Mouse (Mus musculus) heart, adult 2 months (tissue): Measurements from ENCODE around the gene Pmfbp1. TPM values are rescaled to one million over a fixed set of nuclear protein-coding genes. Genes with fewer than 3 reads are reported as not detected.
A peak's percentile ranks its signal among the peaks of the same experiment; 100 is the strongest.
"Not testable (repeated sequence)": the region's sequence is repeated elsewhere in the genome, so short reads cannot be mapped to it uniquely, and the experiment has no call there.

Source experiments
- DNase-seq, 2 experiments: peaks; one replicate each; pipeline ENCODE4 v3.0.0; 2021
- H3K27ac ChIP-seq: fragments of 200-600 bp; 2 replicates; pipeline ENCODE4 v1.8.1; 2022
- H3K27me3 ChIP-seq: fragments of 200-500 bp; 2 replicates; pipeline ENCODE4 v1.6.1; 2012; ENCODE audit warnings: mild to moderate bottlenecking, low read length, inconsistent platforms, mixed read lengths; ENCODE audit not compliant: control insufficient read depth, insufficient read depth
- H3K36me3 ChIP-seq: fragments of 200-500 bp; 2 replicates; pipeline ENCODE4 v1.6.1; 2012; ENCODE audit warnings: low read length, inconsistent platforms; ENCODE audit not compliant: control insufficient read depth, insufficient read depth
- H3K4me1 ChIP-seq: fragments of 200-500 bp; 2 replicates; pipeline ENCODE4 v1.6.1; 2011; ENCODE audit warnings: low read length; ENCODE audit not compliant: control insufficient read depth, insufficient read depth
- H3K4me3 ChIP-seq: fragments of 200-600 bp; 2 replicates; pipeline ENCODE4 v1.8.1; 2022
- H3K79me2 ChIP-seq: fragments of 200-500 bp; replicated peaks from 2 replicates; pipeline ENCODE4 v1.6.1; 2012; ENCODE audit warnings: mild to moderate bottlenecking, inconsistent platforms, low read length, moderate library complexity, mixed read lengths; ENCODE audit not compliant: control insufficient read depth, insufficient read depth
- H3K9ac ChIP-seq: fragments of 200-500 bp; 2 replicates; pipeline ENCODE4 v1.6.1; 2012; ENCODE audit warnings: low read depth, mild to moderate bottlenecking, control low read depth, inconsistent platforms, low read length, mixed read lengths
- CTCF ChIP-seq: fragments of 200-600 bp; IDR thresholded peaks from 2 replicates; pipeline ENCODE4 v1.8.1; 2022; ENCODE audit warnings: antibody characterized with exemption, mild to moderate bottlenecking, moderate library complexity
- EP300 ChIP-seq: fragments of 200-500 bp; IDR thresholded peaks from 2 replicates; pipeline ENCODE4 v1.6.1; 2011; ENCODE audit warnings: low read depth, low read length, control low read depth; ENCODE audit not compliant: insufficient read depth
- POLR2A ChIP-seq: fragments of 200-500 bp; IDR thresholded peaks from 2 replicates; pipeline ENCODE4 v1.6.1; 2011; ENCODE audit warnings: mild to moderate bottlenecking, low read depth, low read length, control low read depth; ENCODE audit not compliant: insufficient read depth
- WGBS: fragments of 180-500 bp; shearing (Covaris S2); methylation state at CpG from one replicate; pipeline ENCODE4 v1.1.7; 2018; 5-methylcytosine and 5-hydroxymethylcytosine counted together
- intact Hi-C: fragments of 180-260 bp; cut with DNase I; formaldehyde crosslinking; loops from one replicate; pipeline ENCODE4 v1.15.1; 2025
- long read RNA-seq: library from polyadenylated mRNA; stranded (forward); transcript quantifications from one replicate; pipeline ENCODE4 v2.0.0, GENCODE M21; 2021
- polyA plus RNA-seq: library from polyadenylated mRNA; depleted of rRNA; stranded (reverse); fragments of >200 nt; gene quantifications from 2 replicates; pipeline ENCODE4 v1.2.3, GENCODE M21; 2012; rRNA removed
- total RNA-seq, 2 experiments: library from RNA; stranded (reverse); gene quantifications; 2 replicates each; pipeline ENCODE4 v1.2.3; 2021

Pmfbp1 gene
- total RNA-seq (not detected), polyA plus RNA-seq (not detected in 2 replicates)
- long read RNA-seq = 0 reads

DNA sequence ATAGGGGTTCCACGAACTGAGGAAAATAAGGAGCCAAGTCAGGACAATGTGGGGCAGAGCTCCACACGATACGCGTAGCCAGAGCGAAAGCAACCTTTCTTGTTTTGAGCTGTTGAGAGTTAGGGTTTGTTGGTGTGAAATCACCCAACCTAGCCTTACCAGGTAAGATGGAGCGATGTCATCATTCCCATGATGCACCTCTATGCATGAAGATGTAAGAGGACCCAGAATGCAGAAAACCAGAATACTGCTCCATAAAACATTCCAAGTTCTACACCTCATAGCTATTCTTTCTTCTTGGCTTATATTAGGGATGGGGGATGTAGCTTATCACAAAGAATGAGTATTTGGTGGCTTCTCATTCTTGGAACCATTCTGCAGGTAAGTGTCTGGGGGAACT, at the start of gene Pmfbp1:
Gene Pmfbp1, plus strand, starts transcription at position 301 of the 400 bp plus-strand sequence.
- H3K4me1 ChIP-seq = no peaks in the 10 kb centered on the region
- H3K4me3 ChIP-seq = no peak within 1 kb of the TSS
- 89% methylated on average over 6 of the region's 6 CpGs for WGBS
- H3K27ac ChIP-seq = no peak within 1 kb of the TSS
- H3K79me2 ChIP-seq = no peaks in the 10 kb centered on the region
- no peak within 1 kb of the TSS for H3K9ac ChIP-seq
- no peak for TF ChIP-seq EP300
- no peak for TF ChIP-seq CTCF
- no peak for TF ChIP-seq POLR2A
- no peaks in the 10 kb centered on the region for H3K27me3 ChIP-seq
- DNase-seq = no peak
- intact Hi-C loops = no loop called here
- H3K36me3 ChIP-seq = no peaks in the 10 kb centered on the region

GRCm38 (mm10) chr8:109446896-109447295, 46.9 kb upstream of the Pmfbp1 start:
- H3K27ac ChIP-seq, H3K27me3 ChIP-seq, H3K36me3 ChIP-seq, H3K4me1 ChIP-seq, H3K9ac ChIP-seq, H3K4me3 ChIP-seq, H3K79me2 ChIP-seq, intact Hi-C loops, DNase-seq: not testable (repeated sequence)
- 27% methylated on average over 7 of the region's 7 CpGs for WGBS

- H3K36me3 ChIP-seq = no peaks in the 10 kb centered on the region
- H3K27ac ChIP-seq = no peak overlapping the region
- H3K79me2 ChIP-seq = no peaks in the 10 kb centered on the region
- no peaks in the 10 kb centered on the region for H3K27me3 ChIP-seq
- WGBS = 70% methylated on average over 7 of the region's 7 CpGs
- no peak overlapping the region for H3K4me3 ChIP-seq
- no peaks in the 10 kb centered on the region for H3K4me1 ChIP-seq
- no peak overlapping the region for H3K9ac ChIP-seq
- TF ChIP-seq CTCF = no peak
- TF ChIP-seq EP300 = no peak
- no peak for TF ChIP-seq POLR2A
- intact Hi-C loops = no loop called here
- DNase-seq = no peak
These were observed 42.8 kb upstream of the Pmfbp1 start for GRCm38 (mm10) chr8:109451000-109451399.

GRCm38 (mm10) chr8:109455113-109455512, 38.7 kb upstream of the Pmfbp1 start:
- H3K4me3 ChIP-seq = no peak overlapping the region
- TF ChIP-seq EP300 (no peak), POLR2A (no peak), CTCF (no peak)
- intact Hi-C loops = no loop called here
- H3K9ac ChIP-seq = no peak overlapping the region
- H3K27me3 ChIP-seq = no peaks in the 10 kb centered on the region
- no peak overlapping the region for H3K27ac ChIP-seq
- WGBS = 15% methylated on average over 2 of the region's 2 CpGs
- no peaks in the 10 kb centered on the region for H3K79me2 ChIP-seq
- no peaks in the 10 kb centered on the region for H3K4me1 ChIP-seq
- H3K36me3 ChIP-seq = no peaks in the 10 kb centered on the region
- DNase-seq = peak in 1 of 2 experiments; percentile 21

- no peak for TF ChIP-seq POLR2A
- TF ChIP-seq CTCF = no peak
- TF ChIP-seq EP300 = no peak
- intact Hi-C loops = no loop called here
- Histone ChIP-seq H3K36me3 (no peaks in the 10 kb centered on the region), H3K4me3 (no peak overlapping the region), H3K27ac (no peak overlapping the region), H3K4me1 (no peaks in the 10 kb centered on the region), H3K79me2 (no peaks in the 10 kb centered on the region), H3K27me3 (no peaks in the 10 kb centered on the region), H3K9ac (no peak overlapping the region)
- WGBS = 68% methylated on average over 8 of the region's 8 CpGs
- no peak for DNase-seq
These were observed 36.4 kb upstream of the Pmfbp1 start for GRCm38 (mm10) chr8:109457387-109457786.

GRCm38 (mm10) chr8:109458580-109458979, 35.2 kb upstream of the Pmfbp1 start:
- Histone ChIP-seq H3K27me3 (no peaks in the 10 kb centered on the region), H3K4me3 (no peak overlapping the region), H3K4me1 (no peaks in the 10 kb centered on the region), H3K79me2 (no peaks in the 10 kb centered on the region), H3K27ac (no peak overlapping the region), H3K36me3 (no peaks in the 10 kb centered on the region), H3K9ac (no peak overlapping the region)
- intact Hi-C loops = no loop called here
- 84% methylated on average over 12 of the region's 12 CpGs for WGBS
- DNase-seq = peak; percentile 8 to 24
- no peak for TF ChIP-seq CTCF
- TF ChIP-seq EP300 = no peak
- TF ChIP-seq POLR2A = no peak

GRCm38 (mm10) chr8:109463075-109463474, 30.8 kb upstream of the Pmfbp1 start:
- DNase-seq = no peak
- TF ChIP-seq EP300 (no peak), CTCF (no peak)
- Histone ChIP-seq H3K9ac (no peak overlapping the region), H3K27ac (no peak overlapping the region), H3K27me3 (no peaks in the 10 kb centered on the region), H3K79me2 (no peaks in the 10 kb centered on the region), H3K4me3 (no peak overlapping the region), H3K36me3 (no peaks in the 10 kb centered on the region), H3K4me1 (no peaks in the 10 kb centered on the region)
- intact Hi-C loops = no loop called here
- WGBS = 36% methylated on average over 2 of the region's 2 CpGs
